Mouse (Mus musculus) testis, adult 2 months (tissue): Measurements from ENCODE around the gene Ypel5. TPM values are rescaled to one million over a fixed set of nuclear protein-coding genes. Genes with fewer than 3 reads are reported as not detected.
A peak's percentile ranks its signal among the peaks of the same experiment; 100 is the strongest.

Experiments
- H3K27ac ChIP-seq: fragments of 200-500 bp; 2 replicates; pipeline ENCODE4 v1.5.1; 2012; ENCODE audit warnings: low read depth, low read length; ENCODE audit not compliant: control insufficient read depth, insufficient read depth
- H3K27me3 ChIP-seq: fragments of 200-500 bp; 2 replicates; pipeline ENCODE4 v1.6.1; 2012; ENCODE audit warnings: mild to moderate bottlenecking, low read length, moderate library complexity; ENCODE audit not compliant: control insufficient read depth, insufficient read depth
- H3K36me3 ChIP-seq: fragments of 200-500 bp; 2 replicates; pipeline ENCODE4 v1.6.1; 2012; ENCODE audit warnings: mild to moderate bottlenecking, low read length; ENCODE audit not compliant: control insufficient read depth, insufficient read depth
- H3K4me1 ChIP-seq: fragments of 200-500 bp; 2 replicates; pipeline ENCODE4 v1.6.1; 2012; ENCODE audit warnings: low read length; ENCODE audit not compliant: control insufficient read depth, insufficient read depth
- H3K4me3 ChIP-seq: fragments of 200-500 bp; 2 replicates; pipeline ENCODE4 v1.5.1; 2012; ENCODE audit warnings: low read depth, mild to moderate bottlenecking, low read length, moderate library complexity, mixed read lengths; ENCODE audit not compliant: control insufficient read depth
- CTCF ChIP-seq: fragments of 200-500 bp; IDR thresholded peaks from 2 replicates; pipeline ENCODE4 v1.5.1; 2012; ENCODE audit warnings: low read depth, mild to moderate bottlenecking, inconsistent platforms, low read length, moderate library complexity; ENCODE audit not compliant: control insufficient read depth, insufficient read depth, insufficient replicate concordance
- POLR2A ChIP-seq: fragments of 200-500 bp; IDR thresholded peaks from 2 replicates; pipeline ENCODE4 v1.6.1; 2012; ENCODE audit warnings: low read depth, mild to moderate bottlenecking, inconsistent platforms, low read length, moderate library complexity; ENCODE audit not compliant: control insufficient read depth
- polyA plus RNA-seq: library from polyadenylated mRNA; depleted of rRNA; stranded (reverse); fragments of >200 nt; gene quantifications from 2 replicates; pipeline ENCODE4 v1.2.3, GENCODE M21; 2012

Ypel5 gene
- polyA plus RNA-seq, 1 experiment = 43.0 TPM

- Histone ChIP-seq H3K27ac (no peak overlapping the region), H3K36me3 (no peaks in the 10 kb centered on the region), H3K27me3 (no peaks in the 10 kb centered on the region), H3K4me3 (no peak overlapping the region), H3K4me1 (no peaks in the 10 kb centered on the region)
- TF ChIP-seq POLR2A = no peak
- TF ChIP-seq CTCF = no peak
Measured at GRCm38 (mm10) chr17:72828027-72828678, 8.1 kb upstream of the Ypel5 start.

GRCm38 (mm10) chr17:72828687-72829086, 7.6 kb upstream of the Ypel5 start:
- Histone ChIP-seq H3K27ac (no peak overlapping the region), H3K4me1 (no peaks in the 10 kb centered on the region), H3K4me3 (no peak overlapping the region), H3K36me3 (no peaks in the 10 kb centered on the region), H3K27me3 (no peaks in the 10 kb centered on the region)
- TF ChIP-seq CTCF (no peak), POLR2A (no peak)

- TF ChIP-seq CTCF (no peak), POLR2A (peak; percentile 69)
- no peaks in the 10 kb centered on the region; the same call in 1 of the 2 replicates for H3K4me1 ChIP-seq
- H3K27ac ChIP-seq = peak overlapping the region; percentile 88
- no peaks in the 10 kb centered on the region for H3K27me3 ChIP-seq
- no peaks in the 10 kb centered on the region for H3K36me3 ChIP-seq
- H3K4me3 ChIP-seq = peak overlapping the region; percentile 96
Measured at GRCm38 (mm10) chr17:72837140-72837712, 973 bp downstream of the Ypel5 start.

- H3K27ac ChIP-seq = no peak overlapping the region; the same call in 1 of the 2 replicates
- no peak for TF ChIP-seq CTCF
- no peak for TF ChIP-seq POLR2A
- no peaks in the 10 kb centered on the region; the same call in 1 of the 2 replicates for H3K4me1 ChIP-seq
- no peaks in the 10 kb centered on the region for H3K27me3 ChIP-seq
- H3K4me3 ChIP-seq = peak overlapping the region; percentile 96
- no peaks in the 10 kb centered on the region for H3K36me3 ChIP-seq
Measured at GRCm38 (mm10) chr17:72837824-72838474, 1.7 kb downstream of the Ypel5 start.

- no peaks in the 10 kb centered on the region; the same call in 1 of the 2 replicates for H3K4me1 ChIP-seq
- H3K36me3 ChIP-seq = no peaks in the 10 kb centered on the region
- no peak overlapping the region for H3K27ac ChIP-seq
- no peaks in the 10 kb centered on the region for H3K27me3 ChIP-seq
- H3K4me3 ChIP-seq = no peak overlapping the region
- TF ChIP-seq POLR2A = no peak
- TF ChIP-seq CTCF = no peak
Measured at GRCm38 (mm10) chr17:72839000-72839399, 2.7 kb downstream of the Ypel5 start.

GRCm38 (mm10) chr17:72844393-72844792, 8.1 kb downstream of the Ypel5 start:
- no peak for TF ChIP-seq POLR2A
- no peak for TF ChIP-seq CTCF
- Histone ChIP-seq H3K4me1 (no peaks in the 10 kb centered on the region), H3K27ac (no peak overlapping the region), H3K36me3 (peaks cover 1% of the 10 kb centered on the region; the same call in 1 of the 2 replicates), H3K27me3 (no peaks in the 10 kb centered on the region), H3K4me3 (no peak overlapping the region)

GRCm38 (mm10) chr17:72844949-72845490, 8.8 kb downstream of the Ypel5 start:
- no peaks in the 10 kb centered on the region for H3K27me3 ChIP-seq
- TF ChIP-seq POLR2A (no peak), CTCF (no peak)
- H3K4me3 ChIP-seq = no peak overlapping the region
- H3K27ac ChIP-seq = no peak overlapping the region
- H3K4me1 ChIP-seq = no peaks in the 10 kb centered on the region
- peaks cover 1% of the 10 kb centered on the region; the same call in 1 of the 2 replicates for H3K36me3 ChIP-seq
